Mouse (Mus musculus): ENCODE results near the gene Gse1.

Gse1 gene

DNA sequence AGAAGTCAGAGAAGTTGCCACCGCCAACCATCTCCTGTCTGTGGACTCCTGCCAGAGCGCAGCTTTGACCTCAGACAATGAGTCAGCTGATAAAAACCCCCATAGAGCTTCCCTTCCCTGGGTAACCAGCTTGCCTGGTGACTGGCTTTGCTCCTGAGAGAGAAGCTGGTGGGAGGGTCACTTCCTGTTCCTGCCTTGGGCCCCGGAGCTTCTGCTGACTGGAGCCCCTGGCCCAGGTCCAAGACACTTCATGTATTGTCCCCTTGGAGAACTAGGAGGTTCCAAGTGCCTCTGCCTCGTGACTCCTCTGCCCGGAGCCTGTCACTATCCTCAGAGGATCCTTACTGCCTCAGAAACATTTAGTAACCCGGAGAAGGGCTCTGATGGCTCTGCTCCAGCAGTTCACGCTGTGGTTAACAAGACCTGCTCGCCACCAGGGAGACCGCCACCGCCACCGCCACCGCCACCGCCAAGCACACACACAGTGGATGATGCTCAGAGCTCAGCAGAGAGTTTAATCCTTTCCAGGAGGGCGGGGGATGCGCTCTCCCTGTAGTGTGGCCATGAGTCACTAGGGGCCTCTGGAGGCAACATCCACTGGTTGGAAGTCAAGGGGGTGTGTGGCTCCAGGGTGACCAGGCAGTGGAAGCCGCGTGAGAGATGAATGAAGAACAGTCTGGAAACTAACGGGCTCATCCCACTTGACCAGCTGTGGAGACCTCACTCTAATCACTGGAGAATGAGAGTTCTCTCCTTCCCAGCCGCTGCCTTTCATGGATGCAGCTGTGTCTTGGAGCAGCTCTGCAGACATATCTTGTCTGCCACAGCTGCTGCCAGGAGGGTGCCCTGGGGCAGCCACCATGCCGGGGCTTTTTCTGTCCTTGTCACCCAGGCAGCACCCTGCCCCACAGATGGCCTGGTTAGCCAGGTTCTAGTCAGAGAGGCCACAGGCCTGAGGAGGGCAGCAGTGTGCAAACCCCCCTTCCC lies 335.9 kb downstream of the Gse1 start:
- DNase-seq (ENCODE audit: extremely low spot score, low spot score), result no peak

DNA sequence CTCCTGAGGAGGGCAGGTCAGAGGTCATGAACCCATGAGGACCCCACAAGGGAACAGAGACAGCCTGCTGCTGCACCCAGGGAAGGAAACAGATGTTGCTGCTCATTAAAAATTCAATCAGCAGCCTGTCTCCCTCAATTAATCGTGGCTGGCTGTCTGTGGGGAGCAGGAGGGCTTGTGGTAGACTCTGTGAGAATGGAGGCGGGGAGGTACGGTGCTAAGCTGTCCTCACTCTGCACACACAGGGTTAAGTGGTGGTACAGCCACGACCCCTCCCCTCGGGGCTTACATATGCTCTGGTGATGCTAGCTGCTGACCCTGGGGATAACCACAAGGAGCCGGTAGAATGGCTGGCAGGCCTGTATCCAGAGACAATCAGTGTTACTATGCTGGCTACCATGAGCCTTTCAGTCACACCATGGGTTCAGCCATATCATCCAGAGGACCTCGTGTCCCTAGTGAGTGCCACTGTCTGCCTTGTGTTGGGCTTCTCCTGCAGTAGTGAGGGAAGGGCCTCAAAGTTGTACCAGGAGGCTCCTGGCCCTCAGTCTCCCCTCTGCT lies 337.0 kb downstream of the Gse1 start:
- DNase-seq (ENCODE audit: extremely low spot score, low spot score), result no peak

DNA sequence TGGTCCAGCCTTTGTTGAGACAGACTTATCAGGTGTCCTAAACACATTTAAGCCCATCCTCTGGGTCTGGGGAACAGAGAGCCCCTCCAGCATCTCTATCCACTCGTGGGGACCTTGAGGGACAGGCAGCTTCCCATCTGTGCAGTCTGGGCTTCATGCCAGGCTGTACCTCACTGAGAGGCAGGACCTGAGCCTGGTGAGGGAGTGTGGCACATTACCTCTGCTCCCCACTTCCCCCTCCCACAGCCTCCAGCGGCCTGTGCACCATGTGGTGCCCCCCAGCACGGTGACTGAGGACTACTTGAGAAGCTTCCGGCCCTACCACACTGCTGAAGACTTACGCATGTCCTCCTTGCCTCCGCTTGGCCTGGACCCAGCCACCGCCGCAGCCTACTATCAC lies 338.4 kb downstream of the Gse1 start:
- no peak for DNase-seq (ENCODE audit: extremely low spot score, low spot score)

DNA sequence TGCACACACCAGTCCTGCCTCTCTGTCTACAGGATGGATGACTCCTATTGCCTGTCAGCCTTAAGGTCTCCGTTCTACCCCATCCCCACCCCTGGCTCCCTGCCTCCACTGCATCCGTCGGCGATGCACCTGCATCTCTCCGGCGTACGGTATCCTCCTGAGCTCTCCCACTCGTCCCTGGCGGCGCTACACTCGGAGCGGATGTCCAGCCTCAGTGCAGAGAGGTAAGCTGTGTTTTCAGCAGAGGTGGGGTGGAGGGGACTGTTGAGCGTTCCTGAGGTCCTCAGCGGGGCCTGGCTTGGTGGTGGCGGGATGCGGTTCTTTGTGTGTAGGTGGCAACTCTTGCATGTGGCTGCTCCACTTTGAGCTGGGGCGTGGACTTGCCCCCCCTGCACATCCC lies 339.5 kb downstream of the Gse1 start:
- no peak for DNase-seq (ENCODE audit: extremely low spot score, low spot score)

DNA sequence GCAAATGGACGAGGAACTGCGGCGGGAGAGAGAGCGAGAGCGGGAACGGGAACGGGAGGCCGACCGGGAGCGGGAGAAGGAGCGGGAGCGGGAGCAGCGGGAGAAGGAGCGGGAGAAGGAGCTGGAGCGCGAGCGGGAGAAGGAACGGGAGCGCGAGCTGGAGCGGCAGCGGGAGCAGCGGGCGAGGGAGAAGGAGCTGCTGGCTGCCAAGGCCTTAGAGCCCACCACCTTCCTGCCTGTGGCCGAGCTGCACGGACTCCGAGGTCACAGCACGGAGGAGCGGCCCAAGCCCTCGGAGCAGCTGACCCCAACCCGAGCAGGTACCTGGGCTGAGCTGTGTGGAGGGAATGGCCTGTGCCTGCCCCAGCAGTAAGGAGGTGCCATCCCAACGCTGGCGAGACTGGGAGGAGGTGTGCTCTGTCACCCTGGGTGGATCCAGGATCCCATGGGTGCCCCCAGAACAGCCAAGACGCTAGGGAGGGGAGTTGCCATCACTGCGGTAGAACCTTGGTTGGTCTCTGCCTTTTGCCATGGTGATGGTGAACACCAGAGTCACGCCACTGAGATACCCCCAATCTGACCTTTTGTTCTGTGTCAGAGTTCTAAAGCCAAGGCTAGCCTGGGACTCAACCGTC lies 340.0 kb downstream of the Gse1 start:
- no peak for DNase-seq (ENCODE audit: extremely low spot score, low spot score)

DNA sequence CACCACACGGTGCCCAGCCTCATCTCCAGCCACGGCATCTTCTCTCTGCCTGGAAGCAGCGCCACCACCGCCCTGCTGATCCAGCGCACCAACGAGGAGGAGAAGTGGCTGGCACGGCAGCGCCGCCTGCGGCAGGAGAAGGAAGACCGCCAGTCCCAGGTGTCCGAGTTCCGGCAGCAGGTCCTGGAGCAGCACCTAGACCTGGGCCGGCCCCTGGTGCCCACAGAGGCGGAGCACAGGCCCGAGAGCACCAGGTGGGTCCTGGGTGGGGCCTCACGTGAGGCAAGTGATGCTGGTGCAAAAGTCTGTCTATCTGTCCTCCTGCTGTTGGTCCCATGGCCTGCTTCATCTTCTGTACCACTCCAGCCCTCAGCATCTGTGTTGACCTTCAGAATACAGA lies 340.9 kb downstream of the Gse1 start:
- DNase-seq (ENCODE audit: extremely low spot score, low spot score), result no peak

DNA sequence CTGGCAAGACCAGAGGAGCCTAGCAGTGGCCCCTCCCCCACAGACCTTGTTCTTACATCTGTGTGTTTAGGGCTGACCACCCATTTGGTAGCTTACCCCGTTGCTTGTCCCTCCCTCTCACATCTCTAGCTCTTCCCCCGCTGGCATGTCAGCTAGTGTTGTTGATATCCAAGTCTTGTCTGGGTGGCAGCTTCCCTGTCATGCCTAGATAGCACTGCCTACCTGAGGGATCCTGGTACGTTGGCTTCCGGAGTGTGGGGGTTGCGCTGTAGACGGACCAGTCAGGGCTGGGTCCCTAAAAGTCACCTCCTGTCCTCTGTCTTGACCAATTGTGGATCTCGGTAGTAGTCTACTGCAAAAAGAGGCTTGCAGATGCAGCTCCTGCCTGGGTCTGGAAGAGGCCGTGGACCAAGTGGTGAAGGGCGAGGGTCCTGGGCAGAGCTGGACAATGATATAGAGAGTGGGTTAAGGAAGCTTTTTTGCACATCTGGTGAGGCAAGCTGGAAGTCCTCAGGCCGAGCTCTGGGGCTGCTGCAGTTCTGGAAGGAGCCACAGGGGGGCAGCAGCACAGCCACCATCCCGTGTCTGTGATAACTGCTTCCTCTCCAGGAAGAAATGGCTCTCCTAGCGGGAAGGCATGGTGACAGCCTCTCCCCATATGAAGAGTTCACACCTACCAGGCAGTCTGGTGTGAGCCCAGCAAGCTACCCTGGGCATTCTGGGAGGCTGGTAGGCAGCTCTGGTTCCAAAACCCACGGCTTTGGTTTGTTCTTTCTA lies 341.9 kb downstream of the Gse1 start:
- peak; percentile 86 for DNase-seq (ENCODE audit: extremely low spot score, low spot score)

DNA sequence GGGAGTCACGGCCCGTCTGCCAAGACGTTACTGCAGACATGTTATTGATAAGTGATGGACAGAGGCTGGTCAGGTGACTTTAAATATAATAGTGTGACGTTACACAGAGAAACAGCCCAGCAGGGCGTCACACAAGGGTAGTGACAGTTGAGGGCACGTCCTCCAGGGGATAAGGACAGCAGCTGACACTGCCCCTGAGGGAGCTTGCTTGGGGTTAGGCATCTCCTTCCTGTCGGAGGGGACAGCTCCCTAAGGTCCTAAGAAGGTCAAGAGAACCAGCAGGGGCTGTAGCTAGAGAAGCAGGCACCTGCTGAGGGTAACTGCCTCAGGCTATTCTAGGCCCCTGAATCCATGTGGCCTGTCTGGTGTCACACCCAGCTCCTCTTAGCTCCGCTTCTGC lies 343.3 kb downstream of the Gse1 start:
- DNase-seq (ENCODE audit: extremely low spot score, low spot score), result no peak

DNA sequence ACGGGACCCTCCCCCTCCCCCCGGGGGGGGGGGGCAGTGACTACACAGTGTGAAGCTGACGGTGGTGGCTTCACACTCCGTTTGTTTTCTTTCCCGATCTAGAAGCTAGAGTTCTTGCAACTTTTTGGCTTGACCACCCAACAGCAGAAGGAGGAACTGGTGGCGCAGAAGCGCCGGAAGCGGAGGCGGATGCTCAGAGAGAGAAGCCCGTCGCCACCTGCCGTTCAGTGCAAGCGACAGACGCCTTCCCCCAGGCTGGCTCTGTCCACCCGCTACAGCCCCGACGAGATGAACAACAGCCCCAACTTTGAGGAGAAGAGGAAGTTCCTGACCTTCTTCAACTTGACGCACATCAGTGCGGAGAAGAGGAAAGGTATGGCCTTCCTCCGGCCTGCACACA lies 344.3 kb downstream of the Gse1 start:
- no peak for DNase-seq (ENCODE audit: extremely low spot score, low spot score)

DNA sequence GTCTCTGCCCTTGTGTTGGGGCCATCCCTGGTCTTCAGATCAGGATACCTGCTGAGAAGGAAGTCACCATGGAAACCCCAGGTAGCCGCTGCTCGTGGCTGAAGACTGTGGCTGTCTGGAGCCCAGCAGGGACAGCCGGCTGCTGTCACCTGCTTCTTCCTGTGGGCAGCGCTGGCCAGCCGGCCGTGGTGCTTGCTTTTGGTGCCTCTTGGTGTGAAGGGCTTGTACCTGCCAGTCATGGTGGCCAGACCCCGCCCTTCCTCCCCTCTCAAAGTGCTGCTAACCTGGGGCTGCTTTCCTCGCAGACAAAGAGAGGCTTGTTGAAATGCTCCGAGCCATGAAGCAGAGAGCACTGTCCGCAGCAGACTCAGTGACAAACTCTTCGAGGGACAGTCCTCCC lies 345.6 kb downstream of the Gse1 start:
- DNase-seq (ENCODE audit: extremely low spot score, low spot score), result no peak

DNA sequence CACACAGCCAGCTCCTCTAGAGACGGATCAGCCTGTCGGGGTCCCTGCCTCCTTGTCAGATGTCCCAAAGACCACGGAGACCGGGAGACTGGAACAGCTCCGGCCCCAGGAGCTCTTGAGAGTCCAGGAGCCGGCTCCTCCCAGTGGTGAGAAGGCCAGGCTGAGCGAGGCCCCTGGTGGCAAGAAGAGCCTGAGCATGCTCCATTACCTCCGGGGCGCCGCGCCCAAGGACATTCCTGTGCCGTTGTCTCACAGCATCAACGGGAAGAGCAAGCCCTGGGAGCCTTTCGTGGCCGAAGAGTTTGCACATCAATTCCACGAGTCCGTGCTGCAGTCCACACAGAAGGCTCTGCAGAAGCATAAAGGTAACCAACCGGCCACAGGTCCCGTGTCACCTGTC lies 346.7 kb downstream of the Gse1 start:
- no peak for DNase-seq (ENCODE audit: extremely low spot score, low spot score)

DNA sequence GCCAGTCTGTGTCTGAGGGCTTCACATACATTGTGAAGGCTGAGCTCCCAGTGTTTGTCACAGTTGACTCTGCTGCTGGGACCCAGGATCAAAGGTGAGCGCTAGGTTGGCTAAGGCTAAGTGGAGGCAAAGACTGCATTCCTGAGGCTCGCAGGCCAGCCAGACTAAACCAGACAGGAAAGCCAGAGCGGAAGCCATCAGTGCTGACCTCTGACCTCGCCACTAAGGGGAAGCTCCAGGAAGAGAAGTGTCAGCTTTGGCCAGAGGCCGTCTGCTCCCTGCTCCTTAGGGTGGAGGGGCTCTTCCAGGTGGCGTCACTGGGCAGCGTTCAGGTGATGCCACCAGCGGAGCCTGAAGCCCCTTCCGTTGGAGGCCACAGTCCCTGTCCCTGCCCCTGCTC lies 347.5 kb downstream of the Gse1 start:
- DNase-seq (ENCODE audit: extremely low spot score, low spot score), result peak; percentile 49

DNA sequence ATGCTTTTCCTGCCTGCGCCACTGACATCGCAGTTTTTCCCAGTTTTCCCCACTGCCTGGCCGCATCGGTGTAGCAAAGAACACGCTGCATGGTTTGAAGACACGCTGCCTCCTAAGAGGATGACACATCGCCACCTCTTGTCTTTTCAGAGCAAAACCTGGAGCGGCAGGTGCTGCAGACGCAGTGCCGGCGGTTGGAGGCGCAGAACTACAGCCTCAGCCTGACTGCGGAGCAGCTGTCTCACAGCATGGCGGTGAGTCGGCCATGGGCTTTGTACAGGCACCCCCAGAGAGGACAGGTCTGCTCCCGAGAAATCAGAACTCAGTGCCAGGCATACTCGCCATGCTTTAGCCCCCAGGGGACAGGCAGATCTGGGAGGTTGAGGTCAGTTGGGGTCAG lies 349.6 kb downstream of the Gse1 start:
- DNase-seq (ENCODE audit: extremely low spot score, low spot score), result no peak

DNA sequence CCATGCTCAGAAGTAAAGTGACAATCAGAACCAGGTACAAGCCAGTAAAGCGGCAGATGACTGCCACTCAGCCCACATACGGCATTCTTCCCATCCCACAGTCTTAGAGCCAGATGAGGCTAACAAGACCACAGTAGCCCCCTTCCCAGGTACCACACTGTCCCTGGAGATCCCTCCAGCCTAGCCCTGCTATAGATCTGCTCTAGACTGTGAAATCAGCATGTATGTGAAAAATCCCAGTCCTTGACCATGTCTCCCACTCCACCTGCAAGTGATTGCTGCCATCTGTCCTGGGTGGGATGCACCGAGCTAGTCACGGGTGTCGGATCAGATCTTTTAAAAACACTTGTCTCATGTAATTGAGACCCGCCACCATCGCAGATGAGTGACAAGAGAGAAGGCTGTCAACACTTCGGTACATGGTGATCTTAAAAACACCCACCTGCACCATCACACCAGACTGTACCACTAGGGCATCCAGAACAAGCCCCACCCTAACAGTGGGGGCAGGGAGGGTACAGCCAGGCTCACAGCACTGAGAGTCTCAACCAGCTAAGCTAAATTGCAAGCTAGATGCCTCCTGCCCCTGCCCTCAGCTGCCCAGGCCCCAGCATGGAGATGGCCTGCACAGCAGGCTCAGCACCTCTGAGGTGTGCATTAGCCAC lies 352.2 kb downstream of the Gse1 start:
- no peak for DNase-seq (ENCODE audit: extremely low spot score, low spot score)

DNA sequence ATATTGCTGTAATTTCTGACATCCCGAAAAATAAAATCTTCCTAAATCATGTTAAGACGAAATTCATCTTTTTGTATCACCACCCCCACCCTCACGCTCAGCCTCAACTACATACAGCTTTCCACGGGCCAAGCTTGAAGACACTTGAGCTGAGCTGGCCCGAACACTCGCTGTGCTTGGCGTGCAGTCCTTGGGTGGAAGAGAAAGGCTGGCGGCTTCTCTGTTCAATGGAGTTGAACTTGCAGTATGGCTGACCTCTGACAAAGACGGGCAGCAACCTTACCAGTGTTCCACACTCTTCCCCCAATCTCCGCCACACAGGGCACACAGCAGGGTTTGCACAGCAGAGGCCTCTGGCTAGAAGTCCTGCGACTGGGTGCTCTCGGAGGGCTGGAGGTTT lies 353.1 kb downstream of the Gse1 start:
- DNase-seq (ENCODE audit: extremely low spot score, low spot score), result no peak

DNA sequence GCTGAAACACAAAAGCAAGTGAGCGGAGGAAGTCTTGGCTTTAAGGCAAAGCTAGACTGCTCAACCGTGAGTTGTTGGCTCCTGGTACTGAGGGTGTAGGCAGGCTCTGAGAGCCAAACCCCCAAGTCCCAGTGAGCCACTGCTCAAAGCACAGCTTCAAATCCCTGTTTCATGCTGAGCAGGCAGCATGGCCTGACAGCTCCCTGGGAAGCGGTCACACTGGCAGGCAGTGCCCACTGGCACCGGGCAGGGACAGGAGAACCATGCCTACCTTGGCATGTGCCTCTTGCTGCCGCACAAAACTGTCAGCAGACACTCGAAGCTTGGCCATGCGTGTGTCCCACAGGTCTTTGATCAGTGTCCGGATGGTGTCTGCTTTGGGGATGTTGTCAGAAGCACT lies 353.6 kb downstream of the Gse1 start:
- DNase-seq (ENCODE audit: extremely low spot score, low spot score), result no peak

DNA sequence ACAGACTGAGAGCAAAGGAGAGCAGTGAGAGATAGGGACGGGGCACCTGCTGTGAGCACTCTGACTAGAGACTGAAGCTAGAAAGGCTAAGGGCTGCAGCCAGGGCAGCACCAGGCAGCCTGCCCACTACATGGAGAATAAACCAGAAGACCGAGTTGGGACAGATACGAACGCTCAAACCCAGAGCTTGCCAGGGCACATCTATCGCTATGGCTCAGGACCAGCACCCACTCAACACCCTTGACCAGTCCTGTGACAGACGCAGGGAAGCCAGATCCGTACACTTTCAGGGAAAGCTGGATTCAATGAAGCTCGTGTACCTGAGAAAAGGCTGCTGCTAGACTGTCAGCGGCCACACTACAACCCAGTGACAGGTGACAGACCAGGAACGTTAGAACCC lies 357.3 kb downstream of the Gse1 start:
- DNase-seq (ENCODE audit: extremely low spot score, low spot score), result no peak

DNA sequence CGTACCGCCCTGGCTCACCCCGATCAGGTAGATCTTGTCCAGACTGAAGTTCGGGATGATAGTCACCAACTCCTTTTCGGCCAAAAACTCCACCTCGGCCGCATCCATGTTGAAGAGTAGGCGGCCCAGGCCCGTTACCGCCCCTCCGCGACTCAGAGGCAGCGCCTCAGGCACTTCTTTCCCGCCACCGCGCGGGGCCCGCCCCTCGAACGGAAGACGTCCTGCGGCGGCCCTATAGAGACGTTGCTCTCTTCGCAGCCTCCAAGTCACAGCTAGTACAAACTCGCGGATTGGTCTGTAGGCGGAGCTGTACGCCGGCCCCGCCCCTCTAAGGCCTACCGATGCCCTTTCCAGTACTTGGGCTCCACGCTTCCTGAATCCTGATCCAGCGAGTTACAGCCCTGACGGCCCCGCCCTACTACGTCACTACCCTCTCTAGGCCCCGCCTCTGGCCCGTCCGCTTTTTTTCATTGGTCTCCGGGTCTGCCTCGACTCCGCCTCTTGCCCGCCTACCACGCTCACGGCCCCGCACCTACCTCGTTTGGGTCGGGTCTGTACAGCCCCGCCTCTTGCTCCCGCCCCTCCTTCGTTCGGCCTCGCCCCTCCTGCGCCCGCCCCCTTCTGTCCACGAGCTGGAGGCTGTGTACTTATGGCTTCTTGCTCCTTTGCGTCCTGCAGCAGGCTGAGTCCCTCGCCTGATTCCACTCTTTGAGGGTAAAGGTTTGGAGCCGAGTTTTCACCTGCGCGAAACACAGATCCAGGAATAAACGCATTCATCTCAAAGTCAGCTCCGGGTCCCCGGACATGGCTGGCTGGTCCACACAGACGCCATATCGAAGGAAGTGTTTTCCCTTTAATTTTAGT lies 360.9 kb downstream of the Gse1 start, which contains the start of gene Gins2:
Gene Gins2 (minus strand): TSS at position 397 of the 864 bp plus-strand sequence.
- peak; percentile 99 for DNase-seq (ENCODE audit: extremely low spot score, low spot score)

DNA sequence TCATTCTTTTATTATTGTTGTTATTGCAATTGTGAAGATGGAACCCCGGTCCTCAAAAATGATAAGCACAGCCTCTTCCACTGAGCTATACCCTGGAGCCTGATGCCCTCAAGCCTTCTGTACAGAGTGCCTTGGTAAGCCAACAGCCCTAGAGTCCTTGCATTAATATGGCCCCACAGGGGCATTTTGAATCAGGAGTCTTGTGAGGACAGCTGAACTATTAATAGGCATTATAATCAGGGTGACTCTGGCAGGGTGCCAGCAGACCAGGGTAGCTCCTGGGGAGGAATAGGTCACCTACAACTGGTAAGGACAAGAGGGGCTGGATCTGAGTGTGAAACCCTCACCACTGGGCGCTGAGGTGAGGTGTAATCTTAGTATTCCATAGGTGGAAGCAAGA lies 361.7 kb downstream of the Gse1 start:
- no peak for DNase-seq (ENCODE audit: extremely low spot score, low spot score)

Measured in neural tube, embryonic 10.5 days (tissue).